Mouse (Mus musculus) thymus, adult 2 months (tissue): ENCODE measurements at regions not wholly inside any gene's neighbourhood (a gene's known extent, or its start where the extent isn't known, plus 50 kb on each side); places are given as distances from the start of the nearest gene placed in this dataset.

Source experiments
- CTCF ChIP-seq: fragments of 200-500 bp; IDR thresholded peaks from 2 replicates; pipeline ENCODE4 v1.5.1; 2012; ENCODE audit warnings: mild to moderate bottlenecking, control low read depth, low read length, moderate library complexity, borderline replicate concordance; ENCODE audit not compliant: control insufficient read depth, poor library complexity, insufficient read depth; ENCODE audit errors: extremely low read depth
- POLR2A ChIP-seq: fragments of 200-500 bp; IDR thresholded peaks from 2 replicates; pipeline ENCODE4 v1.6.1; 2012; ENCODE audit warnings: mild to moderate bottlenecking, low read length, control low read depth, moderate library complexity; ENCODE audit not compliant: control insufficient read depth, poor library complexity, insufficient read depth; ENCODE audit errors: extremely low read depth

DNA sequence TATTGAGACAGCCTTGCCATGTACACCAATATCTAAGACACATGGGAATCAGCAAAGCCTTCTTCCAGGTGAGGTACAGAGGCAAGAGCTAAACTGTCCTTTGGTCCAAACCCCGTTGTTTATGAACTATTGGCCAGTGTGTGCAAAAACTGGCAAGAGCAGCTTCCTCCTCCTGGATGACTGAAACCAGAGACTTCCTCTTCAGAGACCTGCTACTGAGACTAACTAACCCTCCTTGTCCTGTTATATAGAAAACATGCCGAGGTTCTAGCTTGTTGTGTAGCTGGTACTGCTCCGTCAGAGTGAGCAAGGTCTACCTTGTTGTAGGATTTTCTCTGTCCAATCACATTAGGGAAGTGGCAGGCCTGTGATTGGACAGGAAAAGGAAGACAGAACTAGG is 174.3 kb upstream of the F930015N05Rik start:
- TF ChIP-seq CTCF (no peak), POLR2A (no peak)
